Comparison of ENCODE assay signal across 8 mouse cellular contexts in genomic region chr8:80493523-80494345, GRCm38 (mm10). TPM values are rescaled to one million over a fixed set of nuclear protein-coding genes. Genes with fewer than 3 reads are reported as not detected.
A peak's percentile ranks its signal among the peaks of the same experiment; 100 is the strongest.
DNase-seq lines count a peak whose midpoint lies in the region; ATAC-seq and TF ChIP-seq lines count a peak whose summit lies in the region.

Gypa (plus strand) TSS chr8:80493781.

- TF ChIP-seq CTCF in intestine, postnatal 0 days (IDR thresholded peaks at IDR 0.05; ENCODE audit: low read depth): no peak
- no peak for TF ChIP-seq CTCF in midbrain, postnatal 0 days (IDR thresholded peaks at IDR 0.05)

- peak within 1 kb of the TSS; percentile 50 for H3K4me3 ChIP-seq in lung, embryonic 15.5 days
- H3K4me3 ChIP-seq in embryonic facial prominence, embryonic 12.5 days: peak within 1 kb of the TSS; percentile 50
- H3K4me3 ChIP-seq in intestine, postnatal 0 days (ENCODE audit: low read depth, low read length): peak within 1 kb of the TSS; percentile 56
- H3K4me3 ChIP-seq in midbrain, postnatal 0 days (ENCODE audit: low read depth, low read length): peak within 1 kb of the TSS; percentile 45

- no peaks in the 10 kb centered on the region for H3K9me3 ChIP-seq in lung, embryonic 15.5 days
- H3K9me3 ChIP-seq in embryonic facial prominence, embryonic 12.5 days: no peaks in the 10 kb centered on the region
- H3K9me3 ChIP-seq in intestine, postnatal 0 days (ENCODE audit: control insufficient read depth): no peaks in the 10 kb centered on the region
- H3K9me3 ChIP-seq in midbrain, postnatal 0 days (ENCODE audit: low read length): no peaks in the 10 kb centered on the region

- H3K4me1 ChIP-seq in lung, embryonic 15.5 days: peaks cover 9% of the 10 kb centered on the region
- no peaks in the 10 kb centered on the region for H3K4me1 ChIP-seq in embryonic facial prominence, embryonic 12.5 days
- no peaks in the 10 kb centered on the region for H3K4me1 ChIP-seq in intestine, postnatal 0 days (replicated peaks; ENCODE audit: control insufficient read depth, insufficient read depth, low read length)
- H3K4me1 ChIP-seq in midbrain, postnatal 0 days (ENCODE audit: insufficient read depth, low read length): no peaks in the 10 kb centered on the region

- ATAC-seq in lung, embryonic 15.5 days (ENCODE audit: borderline replicate concordance, extremely low read depth, low FRiP score, low TSS enrichment): peak; percentile 69; the same call in 1 of the 2 replicates
- no peak for ATAC-seq in embryonic facial prominence, embryonic 12.5 days (ENCODE audit: insufficient number of reproducible peaks, insufficient read depth, low FRiP score, low TSS enrichment)
- ATAC-seq in intestine, postnatal 0 days: peak; percentile 61
- no peak for ATAC-seq in midbrain, postnatal 0 days (ENCODE audit: low FRiP score)

- no peaks in the 10 kb centered on the region for H3K27me3 ChIP-seq in lung, embryonic 15.5 days
- no peaks in the 10 kb centered on the region for H3K27me3 ChIP-seq in embryonic facial prominence, embryonic 12.5 days
- no peaks in the 10 kb centered on the region for H3K27me3 ChIP-seq in intestine, postnatal 0 days (replicated peaks; ENCODE audit: control insufficient read depth, insufficient read depth, low read length)
- no peaks in the 10 kb centered on the region for H3K27me3 ChIP-seq in midbrain, postnatal 0 days (ENCODE audit: insufficient read depth, low read length)

- WGBS in lung, embryonic 15.5 days: 22% methylated on average over 14 of the region's 14 CpGs
- 31% methylated on average over 14 of the region's 14 CpGs for WGBS in embryonic facial prominence, embryonic 12.5 days
- WGBS in intestine, postnatal 0 days: 19% methylated on average over 14 of the region's 14 CpGs
- 27% methylated on average over 14 of the region's 14 CpGs for WGBS in midbrain, postnatal 0 days

- H3K9ac ChIP-seq in lung, embryonic 15.5 days: peak within 1 kb of the TSS; percentile 38; the same call in 1 of the 2 replicates
- H3K9ac ChIP-seq in embryonic facial prominence, embryonic 12.5 days: peak within 1 kb of the TSS; percentile 39; the same call in 1 of the 2 replicates
- peak within 1 kb of the TSS; percentile 38; the same call in 1 of the 2 replicates for H3K9ac ChIP-seq in intestine, postnatal 0 days (ENCODE audit: low read depth, low read length)
- H3K9ac ChIP-seq in midbrain, postnatal 0 days (replicated peaks; ENCODE audit: low read length, poor library complexity, severe bottlenecking): no peak within 1 kb of the TSS

- no peak for DNase-seq in lung, postnatal 10 days
- DNase-seq in midbrain, postnatal 0 days (ENCODE audit: low spot score): no peak
- no peak for DNase-seq in right cerebral cortex, postnatal 14 days
- no peak for DNase-seq in gastrocnemius, postnatal 10 days
- no peak for DNase-seq in ovary, postnatal 14 days (ENCODE audit: low spot score)

- H3K4me2 ChIP-seq in lung, embryonic 15.5 days: peak within 1 kb of the TSS; percentile 80
- H3K4me2 ChIP-seq in embryonic facial prominence, embryonic 12.5 days (replicated peaks): peak within 1 kb of the TSS; percentile 70
- H3K4me2 ChIP-seq in intestine, postnatal 0 days (replicated peaks; ENCODE audit: low read depth): peak within 1 kb of the TSS; percentile 75
- peak within 1 kb of the TSS; percentile 71 for H3K4me2 ChIP-seq in midbrain, postnatal 0 days (ENCODE audit: low read depth, low read length, poor library complexity, severe bottlenecking)

- H3K36me3 ChIP-seq in lung, embryonic 15.5 days: no peaks in the 10 kb centered on the region
- no peaks in the 10 kb centered on the region for H3K36me3 ChIP-seq in embryonic facial prominence, embryonic 12.5 days
- no peaks in the 10 kb centered on the region for H3K36me3 ChIP-seq in intestine, postnatal 0 days (ENCODE audit: control insufficient read depth, insufficient read depth)
- H3K36me3 ChIP-seq in midbrain, postnatal 0 days (ENCODE audit: insufficient read depth, low read length): no peaks in the 10 kb centered on the region

- H3K27ac ChIP-seq in lung, embryonic 15.5 days: no peak within 1 kb of the TSS
- H3K27ac ChIP-seq in embryonic facial prominence, embryonic 12.5 days: no peak within 1 kb of the TSS
- H3K27ac ChIP-seq in intestine, postnatal 0 days (ENCODE audit: low read depth, low read length): no peak within 1 kb of the TSS
- H3K27ac ChIP-seq in midbrain, postnatal 0 days (ENCODE audit: low read depth, low read length): 0 out of 2 replicates have a peak within 1 kb of the TSS, but pooled peaks have one; percentile 43

RNA-seq across cellular contexts. Expression of gene Gypa, which starts in this region (rescaled TPM):
- 8.0 and 10.5 TPM in 2 replicates for polyA plus RNA-seq in lung, embryonic 15.5 days (2015; fragmentation: Nextera tagmentation; extraction: Ambion mirVana)
- 4.3 and 5.2 TPM in 2 replicates for polyA plus RNA-seq in embryonic facial prominence, embryonic 12.5 days (2016; fragmentation: Nextera tagmentation; extraction: Ambion mirVana)
- polyA plus RNA-seq in intestine, postnatal 0 days (2015; fragmentation: Nextera tagmentation; extraction: Ambion mirVana): 0.46 and 0.95 TPM in 2 replicates
- 1.7 TPM in 1 of 2 replicates, not detected in the other for total RNA-seq in midbrain, postnatal 0 days (2014; rRNA removed)
- 0.32 and 0.37 TPM in 2 replicates for polyA plus RNA-seq in midbrain, postnatal 0 days (2015; fragmentation: Nextera tagmentation; extraction: Ambion mirVana)
- total RNA-seq in gastrocnemius, postnatal 10 days (2021): 1 to 10 TPM in 1 of 2 experiments, under 1 TPM in 1; 0.12 to 2.4 TPM

Comparison
In these comparisons a context has a peak if more than half of its experiments do, and no peak if none do; other contexts are left out.
1. Peak in ATAC-seq, H3K4me3 ChIP-seq, H3K9ac ChIP-seq and H3K4me2 ChIP-seq in intestine, postnatal 0 days; RNA of the gene not detected or under 1 TPM.